Mouse (Mus musculus) lung, postnatal 0 days (tissue): ENCODE measurements around the gene Shq1. TPM values are rescaled to one million over a fixed set of nuclear protein-coding genes. Genes with fewer than 3 reads are reported as not detected.

Experiments
- ATAC-seq: fragments of 200-750 bp; cut with Nextera tagmentation; 2 replicates; pipeline ENCODE4 v1.8.0; 2017; ENCODE audit warnings: moderate library complexity
- DNase-seq: peaks from one replicate; pipeline ENCODE4 v3.0.0-alpha.2; 2016; ENCODE audit warnings: low spot score
- H3K27ac ChIP-seq: fragments of 300-500 bp; sonication (generic); 2 replicates; pipeline ENCODE4 v1.5.1; 2014; ENCODE audit warnings: antibody characterized with exemption, mild to moderate bottlenecking, low read length, mixed read lengths
- H3K27me3 ChIP-seq: fragments of 300-500 bp; sonication (generic); replicated peaks from 2 replicates; pipeline ENCODE4 v1.6.1; 2014; ENCODE audit warnings: low read length, mixed read lengths; ENCODE audit not compliant: insufficient read depth
- H3K36me3 ChIP-seq: fragments of 300-500 bp; sonication (generic); 2 replicates; pipeline ENCODE4 v1.6.1; 2014; ENCODE audit warnings: low read length, mixed read lengths; ENCODE audit not compliant: insufficient read depth
- H3K4me1 ChIP-seq: fragments of 300-500 bp; sonication (generic); 2 replicates; pipeline ENCODE4 v1.6.1; 2014; ENCODE audit warnings: antibody characterized with exemption, low read depth, low read length, mixed read lengths; ENCODE audit not compliant: insufficient read depth
- H3K4me2 ChIP-seq: fragments of 300-500 bp; sonication (generic); replicated peaks from 2 replicates; pipeline ENCODE4 v1.6.1; 2014; ENCODE audit warnings: low read depth, mild to moderate bottlenecking, low read length, moderate library complexity, mixed read lengths
- H3K4me3 ChIP-seq: fragments of 300-500 bp; sonication (generic); 2 replicates; pipeline ENCODE4 v1.5.1; 2014; ENCODE audit warnings: low read depth, low read length
- H3K9ac ChIP-seq: fragments of 300-500 bp; sonication (generic); replicated peaks from 2 replicates; pipeline ENCODE4 v1.6.1; 2014; ENCODE audit warnings: low read depth, mild to moderate bottlenecking
- H3K9me3 ChIP-seq: fragments of 300-500 bp; sonication (generic); 2 replicates; pipeline ENCODE4 v1.6.1; 2016; ENCODE audit warnings: low read length, mixed read lengths
- CTCF ChIP-seq: IDR thresholded peaks from 2 replicates; pipeline ENCODE4 v1.5.1; 2016; ENCODE audit warnings: antibody characterized with exemption, mild to moderate bottlenecking
- EP300 ChIP-seq: IDR thresholded peaks from 2 replicates; pipeline ENCODE4 v1.6.1; 2016; ENCODE audit warnings: antibody characterized with exemption, mild to moderate bottlenecking, control low read depth
- WGBS: fragments of 180-500 bp; shearing (Covaris S2); extraction: QIAGEN DNeasy Blood & Tissue Kit; methylation state at CpG from one replicate; pipeline ENCODE4 v1.1.7; 2014; 5-methylcytosine and 5-hydroxymethylcytosine counted together
- polyA plus RNA-seq: library from polyadenylated mRNA; unstranded; fragments of >200 nt; fragmentation: Nextera tagmentation; extraction: Ambion mirVana; gene quantifications from 2 replicates; pipeline ENCODE4 v1.2.1, GENCODE M21; 2015

The Shq1 gene
- polyA plus RNA-seq, 1 experiment from 2014 or later: 5.9 TPM

DNA sequence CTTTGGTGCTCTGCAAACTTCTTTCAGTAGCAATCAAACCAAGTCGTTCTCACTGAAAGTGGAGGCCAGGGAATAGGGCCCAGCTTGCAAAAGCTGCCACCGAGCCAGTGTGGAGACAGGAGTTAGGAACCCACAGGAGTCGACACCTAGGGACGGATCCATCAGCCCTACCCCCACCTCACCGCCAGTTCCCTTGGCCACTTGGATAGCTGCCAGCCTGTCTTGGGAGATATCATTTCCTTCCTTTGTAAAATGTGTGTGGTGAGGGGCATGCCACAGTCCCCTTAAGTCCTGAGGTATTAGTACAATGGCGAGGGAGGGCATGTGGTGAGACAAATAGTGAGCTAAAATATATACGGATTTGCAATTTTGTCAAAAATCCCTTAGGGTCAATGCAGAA lies 142.4 kb downstream of the Shq1 start:
- no peak for TF ChIP-seq EP300
- TF ChIP-seq CTCF: no peak
- DNase-seq (no peak), ATAC-seq (no peak)
- H3K4me1 ChIP-seq: no peaks in the 10 kb centered on the region
- H3K9ac ChIP-seq: no peak overlapping the region
- WGBS: 36% methylated on average over 7 of the region's 7 CpGs
- no peak overlapping the region for H3K4me2 ChIP-seq
- H3K9me3 ChIP-seq: no peaks in the 10 kb centered on the region
- H3K36me3 ChIP-seq: no peaks in the 10 kb centered on the region
- H3K27ac ChIP-seq: no peak overlapping the region
- H3K4me3 ChIP-seq: no peak overlapping the region
- 0 out of 2 replicates have a peak, but pooled peaks cover 3% of the 10 kb centered on the region for H3K27me3 ChIP-seq

DNA sequence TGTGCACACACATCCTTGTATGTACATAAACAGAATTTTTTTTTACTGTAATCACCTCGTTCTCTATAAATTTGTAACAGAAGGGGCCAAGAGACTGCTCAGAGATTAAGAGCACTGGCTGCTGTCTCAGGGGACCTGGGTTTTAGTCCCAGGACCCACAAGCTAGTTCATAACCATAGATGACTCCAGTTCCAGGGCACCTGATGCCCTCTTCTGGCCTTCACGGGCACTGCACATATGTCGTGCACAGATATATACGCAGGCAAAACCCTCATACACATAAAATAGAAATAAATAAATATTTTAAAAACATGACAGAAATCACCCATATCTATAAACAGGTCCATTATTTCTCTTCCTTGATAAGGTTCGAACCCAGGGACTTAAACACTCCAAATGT lies 143.0 kb downstream of the Shq1 start:
- Histone ChIP-seq H3K9me3 (no peaks in the 10 kb centered on the region), H3K4me2 (no peak overlapping the region), H3K36me3 (no peaks in the 10 kb centered on the region), H3K9ac (no peak overlapping the region), H3K27ac (no peak overlapping the region), H3K27me3 (0 out of 2 replicates have a peak, but pooled peaks cover 3% of the 10 kb centered on the region), H3K4me1 (no peaks in the 10 kb centered on the region), H3K4me3 (no peak overlapping the region)
- no peak for TF ChIP-seq EP300
- peak; percentile 65 for TF ChIP-seq CTCF
- ATAC-seq: no peak
- WGBS: 90% methylated on average over 5 of the region's 5 CpGs
- DNase-seq: no peak

DNA sequence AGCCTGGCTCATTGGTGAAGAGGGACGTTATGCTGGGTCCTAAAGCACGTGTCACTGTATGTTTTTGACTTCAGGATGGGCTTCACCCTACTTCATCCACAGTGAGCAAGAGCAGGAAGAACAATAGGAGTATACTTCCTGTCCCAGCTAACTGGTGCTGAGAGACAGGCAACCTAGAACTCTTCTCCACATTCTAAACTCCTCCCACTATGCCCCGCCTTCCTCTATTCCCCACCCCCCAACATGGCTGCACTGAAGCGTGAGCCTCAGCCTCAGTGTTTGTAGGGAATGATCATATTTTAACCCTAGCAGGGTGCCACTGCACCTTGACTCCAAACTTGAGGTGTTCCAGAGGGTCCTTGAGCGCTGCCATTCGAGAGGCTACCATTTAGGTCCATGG lies 143.8 kb downstream of the Shq1 start:
- Histone ChIP-seq H3K4me2 (no peak overlapping the region), H3K9me3 (no peaks in the 10 kb centered on the region), H3K9ac (no peak overlapping the region), H3K27me3 (0 out of 2 replicates have a peak, but pooled peaks cover 3% of the 10 kb centered on the region), H3K4me1 (no peaks in the 10 kb centered on the region), H3K4me3 (no peak overlapping the region), H3K36me3 (no peaks in the 10 kb centered on the region), H3K27ac (no peak overlapping the region)
- ATAC-seq: no peak
- DNase-seq: no peak
- TF ChIP-seq EP300 (no peak), CTCF (no peak)
- WGBS: 79% methylated on average over 6 of the region's 6 CpGs

DNA sequence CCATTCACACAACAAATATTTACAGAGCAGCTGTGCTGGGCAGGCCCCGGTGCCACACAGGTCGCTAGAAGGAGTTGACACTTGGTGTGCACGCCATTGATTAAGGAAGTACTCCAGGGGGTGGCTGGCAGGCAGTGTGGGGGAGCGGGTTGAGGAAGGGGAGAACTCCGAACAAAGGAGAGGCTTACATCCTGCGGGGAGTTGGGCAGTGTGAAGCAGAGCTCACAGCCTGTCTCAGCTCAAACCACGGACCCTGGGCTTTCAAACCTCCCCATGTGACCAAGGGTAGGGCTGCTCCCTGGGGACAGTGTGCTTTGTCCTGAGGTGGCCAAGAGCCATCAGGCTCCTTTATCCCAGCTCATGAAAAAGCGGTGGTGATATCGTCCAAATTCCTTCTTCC lies 144.9 kb downstream of the Shq1 start:
- WGBS: 14% methylated on average over 9 of the region's 9 CpGs
- no peaks in the 10 kb centered on the region for H3K4me1 ChIP-seq

DNA sequence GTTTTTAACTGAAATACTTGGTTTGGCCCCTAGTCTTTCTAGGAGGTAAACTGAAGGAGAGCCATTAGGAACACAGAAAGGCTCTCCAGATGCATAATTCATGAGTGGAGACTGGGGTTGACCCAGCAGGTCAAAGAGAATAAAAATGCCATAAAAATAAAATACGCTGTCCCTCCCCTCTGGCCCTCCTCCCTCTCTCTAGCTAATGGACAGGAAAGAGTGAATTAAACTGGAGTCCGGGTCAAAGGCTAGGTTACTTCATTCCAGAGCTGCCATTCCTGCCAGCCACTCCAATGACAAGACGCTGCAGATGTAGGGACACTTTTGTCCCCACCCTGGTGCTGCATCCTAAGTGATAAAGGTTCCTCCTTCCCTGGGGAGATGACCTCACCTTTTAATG lies 145.5 kb downstream of the Shq1 start:
- ATAC-seq (no peak), DNase-seq (no peak)
- 47% methylated on average over 3 of the region's 3 CpGs for whole genome bisulfite sequencing
- Histone ChIP-seq H3K9ac (no peak overlapping the region), H3K27ac (no peak overlapping the region), H3K27me3 (0 out of 2 replicates have a peak, but pooled peaks cover 3% of the 10 kb centered on the region), H3K4me1 (no peaks in the 10 kb centered on the region), H3K36me3 (no peaks in the 10 kb centered on the region), H3K4me3 (no peak overlapping the region), H3K4me2 (no peak overlapping the region), H3K9me3 (no peaks in the 10 kb centered on the region)
- no peak for TF ChIP-seq EP300
- no peak for TF ChIP-seq CTCF

More for the DNA sequence above, 144.9 kb downstream of the Shq1 start:
- 0 out of 2 replicates have a peak, but pooled peaks cover 3% of the 10 kb centered on the region for H3K27me3 ChIP-seq
- no peak for TF ChIP-seq EP300
- TF ChIP-seq CTCF: no peak
- H3K9ac ChIP-seq: no peak overlapping the region
- no peaks in the 10 kb centered on the region for H3K9me3 ChIP-seq
- ATAC-seq (no peak), DNase-seq (no peak)
- no peak overlapping the region for H3K27ac ChIP-seq
- no peak overlapping the region for H3K4me2 ChIP-seq
- H3K36me3 ChIP-seq: no peaks in the 10 kb centered on the region
- no peak overlapping the region for H3K4me3 ChIP-seq

DNA sequence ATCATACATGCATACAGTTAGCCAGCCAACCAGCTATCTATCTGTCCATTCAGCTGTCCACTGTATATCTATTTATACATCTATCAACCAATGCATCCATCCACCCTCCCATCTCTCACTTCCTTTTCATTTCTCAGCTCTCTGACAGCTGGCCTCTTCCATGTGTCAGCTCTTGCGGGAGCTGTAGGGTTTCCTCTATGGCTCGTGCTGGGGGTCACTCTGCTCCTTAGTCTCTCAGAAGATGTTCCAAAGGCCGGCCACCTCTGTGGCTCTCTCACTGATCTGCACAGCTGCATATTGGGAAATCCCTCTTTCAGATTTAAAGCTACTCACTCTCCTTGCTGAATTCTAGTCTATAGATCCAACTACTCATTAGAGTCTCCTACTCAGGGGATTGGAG lies 148.5 kb downstream of the Shq1 start:
- H3K27me3 ChIP-seq: 0 out of 2 replicates have a peak, but pooled peaks cover 3% of the 10 kb centered on the region
- no peak overlapping the region for H3K27ac ChIP-seq
- peak; percentile 52 for ATAC-seq
- H3K36me3 ChIP-seq: no peaks in the 10 kb centered on the region
- WGBS: 46% methylated on average over 3 of the region's 3 CpGs
- no peak overlapping the region for H3K4me3 ChIP-seq
- DNase-seq: peak; percentile 39
- H3K4me1 ChIP-seq: no peaks in the 10 kb centered on the region
- no peak for TF ChIP-seq EP300
- TF ChIP-seq CTCF: no peak
- no peaks in the 10 kb centered on the region for H3K9me3 ChIP-seq
- no peak overlapping the region for H3K9ac ChIP-seq
- no peak overlapping the region for H3K4me2 ChIP-seq
